21 mouse cellular contexts compared by ENCODE assay signal in genomic region chr1:38488667-38489210, GRCm38 (mm10).
DNase-seq lines count a peak whose midpoint lies in the region; ATAC-seq and TF ChIP-seq lines count a peak whose summit lies in the region.
"Had no signal": no experiment of that assay in that cellular context is flagged by ENCODE, and none has a peak within 500 bp of the region (broad histone marks: within the 10 kb centered on the region; RNA-seq: fewer than 3 reads in every experiment).

No protein-coding gene starts in this region.

- peaks cover 19% of the 10 kb centered on the region for H3K4me1 ChIP-seq in forebrain, embryonic 13.5 days
- no peaks in the 10 kb centered on the region for H3K4me1 ChIP-seq in forebrain, embryonic 10.5 days
- H3K4me1 ChIP-seq in hindbrain, embryonic 16.5 days (ENCODE audit: control insufficient read depth, insufficient read depth, low read depth, low read length), result peaks cover 4% of the 10 kb centered on the region; the same call in 1 of the 2 replicates
- H3K4me1 ChIP-seq in intestine, postnatal 0 days (replicated peaks; ENCODE audit: control insufficient read depth, insufficient read depth, low read length), result no peaks in the 10 kb centered on the region
- H3K4me1 ChIP-seq: lung, embryonic 15.5 days had no signal

- 60% methylated on average over 8 of the region's 8 CpGs for WGBS in forebrain, embryonic 13.5 days
- WGBS in forebrain, embryonic 10.5 days, result 89% methylated on average over 8 of the region's 8 CpGs
- 33% methylated on average over 8 of the region's 8 CpGs for WGBS in hindbrain, embryonic 16.5 days
- 72% methylated on average over 8 of the region's 8 CpGs for WGBS in intestine, postnatal 0 days

- no peak overlapping the region for H3K4me3 ChIP-seq in forebrain, embryonic 13.5 days
- no peak overlapping the region for H3K4me3 ChIP-seq in forebrain, embryonic 10.5 days
- no peak overlapping the region for H3K4me3 ChIP-seq in hindbrain, embryonic 16.5 days (ENCODE audit: low read length)
- H3K4me3 ChIP-seq in intestine, postnatal 0 days (ENCODE audit: low read depth, low read length), result no peak overlapping the region
- H3K4me3 ChIP-seq: kidney, embryonic 15.5 days; limb, embryonic 13.5 days; lung, embryonic 15.5 days had no signal

- no peaks in the 10 kb centered on the region for H3K9me3 ChIP-seq in forebrain, embryonic 13.5 days (replicated peaks)
- no peaks in the 10 kb centered on the region for H3K9me3 ChIP-seq in forebrain, embryonic 10.5 days
- no peaks in the 10 kb centered on the region for H3K9me3 ChIP-seq in hindbrain, embryonic 16.5 days (ENCODE audit: control insufficient read depth, low read length)
- H3K9me3 ChIP-seq in intestine, postnatal 0 days (ENCODE audit: control insufficient read depth), result no peaks in the 10 kb centered on the region
- H3K9me3 ChIP-seq: G1E; kidney, embryonic 15.5 days; limb, embryonic 13.5 days; lung, embryonic 15.5 days had no signal

- H3K9ac ChIP-seq in forebrain, embryonic 13.5 days, result no peak overlapping the region
- no peak overlapping the region for H3K9ac ChIP-seq in hindbrain, embryonic 16.5 days (ENCODE audit: low read depth, low read length)
- H3K9ac ChIP-seq in intestine, postnatal 0 days (ENCODE audit: low read depth, low read length), result no peak overlapping the region
- H3K9ac ChIP-seq: kidney, embryonic 15.5 days; limb, embryonic 13.5 days; liver, embryonic 14.5 days; lung, embryonic 15.5 days had no signal

- H3K4me2 ChIP-seq in forebrain, embryonic 13.5 days, result no peak overlapping the region
- no peak overlapping the region for H3K4me2 ChIP-seq in hindbrain, embryonic 16.5 days (ENCODE audit: low read length)
- no peak overlapping the region for H3K4me2 ChIP-seq in intestine, postnatal 0 days (replicated peaks; ENCODE audit: low read depth)
- H3K4me2 ChIP-seq: kidney, embryonic 15.5 days; limb, embryonic 13.5 days; lung, embryonic 15.5 days had no signal

- H3K27me3 ChIP-seq in forebrain, embryonic 13.5 days, result no peaks in the 10 kb centered on the region
- no peaks in the 10 kb centered on the region for H3K27me3 ChIP-seq in forebrain, embryonic 10.5 days (ENCODE audit: poor library complexity, severe bottlenecking)
- H3K27me3 ChIP-seq in hindbrain, embryonic 16.5 days (replicated peaks; ENCODE audit: control insufficient read depth, insufficient read depth, low read length), result no peaks in the 10 kb centered on the region
- no peaks in the 10 kb centered on the region for H3K27me3 ChIP-seq in intestine, postnatal 0 days (replicated peaks; ENCODE audit: control insufficient read depth, insufficient read depth, low read length)
- H3K27me3 ChIP-seq: kidney, embryonic 15.5 days; limb, embryonic 13.5 days; lung, embryonic 15.5 days had no signal

- no peak for DNase-seq in forebrain, embryonic 10.5 days (ENCODE audit: extremely low spot score, low spot score)
- peak; percentile 4 for DNase-seq in thymus, postnatal 0 days (ENCODE audit: low spot score)
- DNase-seq in thymus, postnatal 36 days, result no peak
- no peak for DNase-seq in urinary bladder, postnatal 4 days (ENCODE audit: low spot score in 2 of 2)
- DNase-seq: adrenal gland, postnatal 36 days; cerebellum, adult 18-20 months; cerebellum, postnatal 25 days; embryo, embryonic 11 days; heart, postnatal 4 days; thymus, postnatal 14 days had no signal

- no peaks in the 10 kb centered on the region for H3K36me3 ChIP-seq in forebrain, embryonic 13.5 days (ENCODE audit: poor library complexity, severe bottlenecking)
- H3K36me3 ChIP-seq in forebrain, embryonic 10.5 days (replicated peaks), result no peaks in the 10 kb centered on the region
- H3K36me3 ChIP-seq in hindbrain, embryonic 16.5 days (ENCODE audit: control insufficient read depth, insufficient read depth, low read length), result no peaks in the 10 kb centered on the region
- no peaks in the 10 kb centered on the region for H3K36me3 ChIP-seq in intestine, postnatal 0 days (ENCODE audit: control insufficient read depth, insufficient read depth)
- H3K36me3 ChIP-seq: G1E; kidney, embryonic 15.5 days; lung, embryonic 15.5 days had no signal

- TF ChIP-seq CTCF in intestine, postnatal 0 days (IDR thresholded peaks at IDR 0.05; ENCODE audit: low read depth), result no peak

- 0 out of 2 replicates have a peak, but pooled peaks have one; percentile 21 for ATAC-seq in forebrain, embryonic 13.5 days
- ATAC-seq in hindbrain, embryonic 16.5 days, result no peak
- ATAC-seq in erythroblast, adult 5-6 weeks (replicated peaks; ENCODE audit: low FRiP score, poor library complexity, severe bottlenecking), result no peak
- ATAC-seq in intestine, postnatal 0 days, result no peak
- ATAC-seq: intestine, embryonic 16.5 days had no signal

- H3K27ac ChIP-seq in forebrain, embryonic 13.5 days, result peak overlapping the region; percentile 55; the same call in 1 of the 2 replicates
- H3K27ac ChIP-seq in forebrain, embryonic 10.5 days, result no peak overlapping the region; the same call in 1 of the 2 replicates
- H3K27ac ChIP-seq in hindbrain, embryonic 16.5 days (ENCODE audit: low read depth, low read length), result 0 out of 2 replicates have a peak overlapping the region, but pooled peaks have one; percentile 36
- H3K27ac ChIP-seq in intestine, postnatal 0 days (ENCODE audit: low read depth, low read length), result no peak overlapping the region
- H3K27ac ChIP-seq: kidney, embryonic 15.5 days; limb, embryonic 13.5 days; liver, embryonic 14.5 days; lung, embryonic 15.5 days; macrophage had no signal

Comparison
In these comparisons a context has a peak if more than half of its experiments do, and no peak if none do; other contexts are left out.
1. H3K27ac ChIP-seq: peak in forebrain, embryonic 13.5 days (single experiment) and hindbrain, embryonic 16.5 days (single experiment); none in forebrain, embryonic 10.5 days (single experiment) and intestine, postnatal 0 days (single experiment).